Mouse (Mus musculus) adrenal gland, postnatal 4 days (tissue): ENCODE measurements around the gene Cs. TPM values are rescaled to one million over a fixed set of nuclear protein-coding genes. Genes with fewer than 3 reads are reported as not detected.

Experiments used
- DNase-seq, 2 experiments: peaks; one replicate each; pipeline ENCODE4 v3.0.0; 2021 to 2022; ENCODE audit warnings: low spot score in 2 of 2, mixed read lengths in 2 of 2
- microRNA-seq: library from miRNA; unstranded; fragments of <30 nt; microRNA quantifications from one replicate; pipeline ENCODE4 v1.2.0, GENCODE M21; 2021
- total RNA-seq, 2 experiments: library from RNA; stranded (reverse); gene quantifications; 2 replicates each; pipeline ENCODE4 v1.2.3; 2021

Cs gene
- total RNA-seq, 2 experiments from 2014 or later = 300 to 355 TPM

DNA sequence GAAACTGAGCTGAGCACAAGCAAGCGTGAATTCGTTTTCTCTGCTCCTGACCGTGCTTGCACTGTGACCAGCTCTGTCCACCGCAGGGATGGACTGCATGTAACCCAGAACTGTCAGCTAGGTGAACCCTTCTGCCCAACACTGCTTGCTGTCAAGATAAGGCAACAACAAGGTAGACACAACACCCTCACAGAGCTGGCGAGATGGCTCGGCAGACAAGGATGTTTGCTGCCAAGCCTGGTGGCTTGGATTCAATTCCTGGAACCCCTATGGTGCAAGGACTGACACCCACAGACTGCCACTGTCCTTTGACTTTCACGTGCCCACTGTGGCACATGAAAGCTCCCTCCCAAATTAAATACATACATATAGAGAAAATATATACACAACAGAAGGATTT is 66.4 kb downstream of the Cs start:
- DNase-seq = no peak

GRCm38 (mm10) chr10:128408591-128409535 is 71.3 kb downstream of the Cs start:
- no peak for DNase-seq

- peak; percentile 93 to 94 for DNase-seq
Observed at GRCm38 (mm10) chr10:128409692-128410559, 72.4 kb downstream of the Cs start.

GRCm38 (mm10) chr10:128410560-128410845 is 73.0 kb downstream of the Cs start:
- DNase-seq = no peak

DNA sequence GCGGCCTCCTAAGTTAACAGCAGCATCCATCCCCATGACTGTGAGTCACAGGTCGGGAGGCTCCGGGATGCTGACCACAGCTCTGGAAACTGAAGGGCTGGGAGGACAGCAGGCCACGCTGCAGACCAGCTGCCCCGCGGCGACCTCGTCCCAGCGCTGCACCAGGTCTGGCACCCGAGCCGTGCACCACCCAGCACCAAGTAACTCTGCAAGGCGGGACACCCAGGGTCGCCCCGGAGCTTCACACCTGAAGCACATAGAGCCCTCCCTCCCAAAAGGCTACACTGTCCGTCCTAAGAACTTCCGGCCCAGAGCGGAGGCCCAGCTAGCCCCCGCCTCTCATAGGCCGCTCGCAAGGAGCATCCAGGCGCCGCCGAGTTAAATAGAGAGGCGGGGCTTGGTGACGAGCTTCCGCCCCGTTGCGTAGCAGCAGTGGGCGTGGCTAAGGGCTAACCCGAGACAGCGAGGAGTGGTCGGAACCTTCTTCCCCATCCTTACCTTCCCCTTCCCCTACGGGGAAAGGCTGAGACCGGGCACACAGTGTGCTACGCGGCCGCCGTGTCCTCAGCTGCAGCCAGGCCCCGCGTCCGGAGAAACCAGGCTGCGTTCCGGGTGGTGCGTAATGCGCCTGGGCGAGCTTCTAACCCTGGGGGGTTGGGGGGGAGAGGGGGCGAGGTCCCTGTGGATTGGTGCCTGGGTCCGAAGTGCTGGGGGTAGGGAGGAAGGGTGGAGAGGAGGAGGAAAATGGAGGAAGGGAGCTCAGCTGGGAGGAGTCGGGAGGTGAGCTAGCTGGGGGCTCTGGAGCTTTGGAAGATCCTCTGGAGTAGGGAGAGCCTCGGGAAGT is 73.9 kb downstream of the Cs start, which contains the start of the genes Nabp2 and Rnf41:
Nabp2 (minus strand) TSS at position 282 of the 844 bp plus-strand sequence.
Rnf41 (plus strand) TSS at position 447 of the 844 bp plus-strand sequence.
- peak; percentile 92 to 96 for DNase-seq

- DNase-seq = no peak
Observed at GRCm38 (mm10) chr10:128412055-128412381, 74.5 kb downstream of the Cs start.

Small RNA genes within 50 kb of the gene (microRNA-seq; reads per million reads assigned to microRNA genes)
- gene Gm25361 (not detected), gene Gm26308 (not detected), gene Mir6914 (not detected), gene Mir6915 (1.3 reads per million)

Other genes starting within 250 kb of the Cs start
- 10 to 100 TPM; 70.6 to 72.2 TPM for gene Baz2a, start 246.2 kb upstream of the Cs start, total RNA-seq
- 100 to 1,000 TPM in 1 of 2 experiments, 10 to 100 TPM in 1; 90.2 to 104 TPM for gene Rbms2, start 157.4 kb upstream of the Cs start, total RNA-seq
- 1 to 10 TPM; 4.8 to 8.2 TPM for gene Gls2, start 143.3 kb upstream of the Cs start, total RNA-seq
- 10 to 100 TPM; 23.2 to 25.9 TPM for gene Spryd4, start 125.9 kb upstream of the Cs start, total RNA-seq
- not detected for gene Mip, start 111.9 kb upstream of the Cs start, total RNA-seq
- gene Timeless, start 105.7 kb upstream of the Cs start, total RNA-seq = 10 to 100 TPM; 28.4 to 34.0 TPM
- gene Apon, start 83.6 kb upstream of the Cs start, total RNA-seq = 1 to 10 TPM in 1 of 2 experiments, not detected in 1; 4.7 TPM
- 10 to 100 TPM; 13.3 to 76.4 TPM for gene Apof, start 69.1 kb upstream of the Cs start, total RNA-seq
- 10 to 100 TPM; 41.5 to 45.9 TPM for gene Stat2, start 67.2 kb upstream of the Cs start, total RNA-seq
- gene Il23a, start 39.0 kb upstream of the Cs start, total RNA-seq = not detected
- gene Pan2, start 34.4 kb upstream of the Cs start, total RNA-seq = 10 to 100 TPM; 43.6 to 45.3 TPM
- gene Cnpy2, start 15.3 kb upstream of the Cs start, total RNA-seq = 100 to 1,000 TPM; 178 to 188 TPM
- gene Coq10a, start 31.3 kb downstream of the Cs start, total RNA-seq = 10 to 100 TPM; 48.3 to 62.1 TPM
- 10 to 100 TPM; 71.5 to 75.1 TPM for gene Ankrd52, start 39.4 kb downstream of the Cs start, total RNA-seq
- 10 to 100 TPM in 1 of 2 experiments, 1 to 10 TPM in 1; 5.7 to 13.2 TPM for gene Slc39a5, start 63.5 kb downstream of the Cs start, total RNA-seq
- gene Nabp2, start 73.8 kb downstream of the Cs start, total RNA-seq = 10 to 100 TPM; 69.5 to 72.7 TPM
- gene Rnf41, start 73.9 kb downstream of the Cs start, total RNA-seq = 10 to 100 TPM; 49.9 to 50.9 TPM
- gene Smarcc2, start 121.5 kb downstream of the Cs start, total RNA-seq = 100 to 1,000 TPM; 138 to 157 TPM
- gene Myl6, start 156.4 kb downstream of the Cs start, total RNA-seq = 100 to 1,000 TPM; 703 to 716 TPM
- gene Myl6b, start 161.0 kb downstream of the Cs start, total RNA-seq = 1 to 10 TPM; 6.8 to 8.2 TPM
- gene Esyt1, start 188.1 kb downstream of the Cs start, total RNA-seq = 10 to 100 TPM; 30.3 to 34.5 TPM
- 10 to 100 TPM; 10.9 to 11.0 TPM for gene Zc3h10, start 210.0 kb downstream of the Cs start, total RNA-seq
- gene Rpl41, start 211.6 kb downstream of the Cs start, total RNA-seq = 1,000 to 10,000 TPM; 3,532 to 3,650 TPM
- gene Pa2g4, start 228.3 kb downstream of the Cs start, total RNA-seq = 100 to 1,000 TPM; 112 to 119 TPM